Mouse (Mus musculus): ENCODE data around the gene Accsl. TPM values are rescaled to one million over a fixed set of nuclear protein-coding genes. Genes with fewer than 3 reads are reported as not detected.

The Accsl gene
- total and polyA plus RNA-seq, 2 experiments from 2014 or later, result 0.22 to 1.2 TPM

- H3K9ac ChIP-seq, result no peak overlapping the region
- H3K9me3 ChIP-seq (ENCODE audit: low read length), result no peaks in the 10 kb centered on the region
- ATAC-seq (no peak), DNase-seq (no peak)
- WGBS, result 76% methylated on average over 3 of the region's 3 CpGs
- H3K4me3 ChIP-seq (ENCODE audit: low read depth, low read length), result no peak overlapping the region
- no peak overlapping the region for H3K27ac ChIP-seq (ENCODE audit: low read depth, low read length)
- TF ChIP-seq CTCF (IDR thresholded peaks at IDR 0.05; ENCODE audit: low read depth), result no peak
- H3K4me1 ChIP-seq (ENCODE audit: insufficient read depth), result 0 out of 2 replicates have a peak, but pooled peaks cover 5% of the 10 kb centered on the region
- H3K4me2 ChIP-seq (ENCODE audit: low read depth), result no peak overlapping the region
- H3K27me3 ChIP-seq (ENCODE audit: insufficient read depth, low read length), result no peaks in the 10 kb centered on the region
- no peaks in the 10 kb centered on the region for H3K36me3 ChIP-seq (ENCODE audit: insufficient read depth)
These were observed 5.6 kb upstream of the Accsl start for GRCm38 (mm10) chr2:93874606-93875005.

DNA sequence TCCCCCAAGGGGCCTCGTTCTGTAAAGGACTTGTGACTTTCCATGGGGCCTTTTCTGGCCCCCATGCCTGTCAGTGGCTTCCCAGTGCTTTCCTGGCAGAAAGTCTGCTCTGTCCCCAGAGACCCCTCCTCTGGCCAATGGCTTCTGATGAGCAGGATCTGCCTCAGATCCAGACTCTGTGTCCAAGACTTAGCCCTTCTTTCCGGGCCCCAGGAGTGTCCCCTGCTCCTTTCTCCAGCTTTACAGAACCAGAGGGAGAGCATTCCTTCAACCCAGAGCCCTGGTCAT, 5.2 kb upstream of the Accsl start:
- DNase-seq (no peak), ATAC-seq (no peak)
- H3K4me1 ChIP-seq (ENCODE audit: insufficient read depth), result 0 out of 2 replicates have a peak, but pooled peaks cover 5% of the 10 kb centered on the region
- H3K27me3 ChIP-seq (ENCODE audit: insufficient read depth, low read length), result no peaks in the 10 kb centered on the region
- H3K4me2 ChIP-seq (ENCODE audit: low read depth), result no peak overlapping the region
- 24% methylated on average over 2 of the region's 2 CpGs for WGBS
- no peaks in the 10 kb centered on the region for H3K9me3 ChIP-seq (ENCODE audit: low read length)
- H3K9ac ChIP-seq, result no peak overlapping the region
- no peaks in the 10 kb centered on the region for H3K36me3 ChIP-seq (ENCODE audit: insufficient read depth)
- H3K27ac ChIP-seq (ENCODE audit: low read depth, low read length), result no peak overlapping the region
- TF ChIP-seq CTCF (IDR thresholded peaks at IDR 0.05; ENCODE audit: low read depth), result no peak
- H3K4me3 ChIP-seq (ENCODE audit: low read depth, low read length), result no peak overlapping the region

GRCm38 (mm10) chr2:93873449-93874226, 4.7 kb upstream of the Accsl start:
- TF ChIP-seq CTCF (IDR thresholded peaks at IDR 0.05; ENCODE audit: low read depth), result no peak
- Histone ChIP-seq H3K9me3 (ENCODE audit: low read length) (no peaks in the 10 kb centered on the region), H3K27me3 (ENCODE audit: insufficient read depth, low read length) (no peaks in the 10 kb centered on the region), H3K4me3 (ENCODE audit: low read depth, low read length) (no peak overlapping the region), H3K27ac (ENCODE audit: low read depth, low read length) (0 out of 2 replicates have a peak overlapping the region, but pooled peaks have one; percentile 21), H3K36me3 (ENCODE audit: insufficient read depth) (no peaks in the 10 kb centered on the region), H3K4me1 (ENCODE audit: insufficient read depth) (0 out of 2 replicates have a peak, but pooled peaks cover 5% of the 10 kb centered on the region), H3K9ac (no peak overlapping the region), H3K4me2 (ENCODE audit: low read depth) (no peak overlapping the region)
- 31% methylated on average over 12 of the region's 12 CpGs for WGBS
- DNase-seq (no peak), ATAC-seq (peak; percentile 32; the same call in 1 of the 2 replicates)

DNA sequence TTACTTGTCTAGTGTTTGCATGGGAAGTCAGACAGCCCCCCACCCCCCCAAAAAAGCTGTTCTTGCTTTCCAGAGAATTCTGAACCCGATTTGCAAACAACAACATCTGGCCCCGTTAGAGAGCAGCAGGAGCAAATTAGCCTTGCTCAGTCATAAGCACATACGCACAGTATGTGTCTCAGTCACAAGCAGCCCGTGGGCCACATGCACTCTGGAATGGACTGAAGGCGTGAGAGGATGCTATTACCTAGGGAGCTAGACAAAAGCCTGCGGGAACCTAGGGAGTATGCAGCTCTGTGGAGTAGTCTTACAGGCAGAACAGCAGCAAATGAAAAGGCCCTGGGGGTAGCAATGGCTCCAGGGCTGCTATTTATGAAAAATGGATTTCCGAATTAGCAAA, 3.3 kb upstream of the Accsl start:
- H3K4me1 ChIP-seq (ENCODE audit: insufficient read depth), result 0 out of 2 replicates have a peak, but pooled peaks cover 5% of the 10 kb centered on the region
- no peak for ATAC-seq
- H3K9me3 ChIP-seq (ENCODE audit: low read length), result no peaks in the 10 kb centered on the region
- H3K4me3 ChIP-seq (ENCODE audit: low read depth, low read length), result no peak overlapping the region
- H3K27me3 ChIP-seq (ENCODE audit: insufficient read depth, low read length), result no peaks in the 10 kb centered on the region
- no peak for TF ChIP-seq CTCF (IDR thresholded peaks at IDR 0.05; ENCODE audit: low read depth)
- no peak for DNase-seq
- no peaks in the 10 kb centered on the region for H3K36me3 ChIP-seq (ENCODE audit: insufficient read depth)
- no peak overlapping the region for H3K4me2 ChIP-seq (ENCODE audit: low read depth)
- no peak overlapping the region for H3K9ac ChIP-seq
- WGBS, result 48% methylated on average over 7 of the region's 7 CpGs
- no peak overlapping the region for H3K27ac ChIP-seq (ENCODE audit: low read depth, low read length)

GRCm38 (mm10) chr2:93871411-93871925, 2.5 kb upstream of the Accsl start:
- H3K9ac ChIP-seq, result no peak overlapping the region
- no peaks in the 10 kb centered on the region for H3K27me3 ChIP-seq (ENCODE audit: insufficient read depth, low read length)
- ATAC-seq, result no peak
- H3K36me3 ChIP-seq (ENCODE audit: insufficient read depth), result no peaks in the 10 kb centered on the region
- no peak for TF ChIP-seq CTCF (IDR thresholded peaks at IDR 0.05; ENCODE audit: low read depth)
- no peak overlapping the region for H3K4me3 ChIP-seq (ENCODE audit: low read depth, low read length)
- H3K27ac ChIP-seq (ENCODE audit: low read depth, low read length), result no peak overlapping the region
- no peak overlapping the region for H3K4me2 ChIP-seq (ENCODE audit: low read depth)
- H3K4me1 ChIP-seq (ENCODE audit: insufficient read depth), result 0 out of 2 replicates have a peak, but pooled peaks cover 5% of the 10 kb centered on the region
- no peak for DNase-seq
- no peaks in the 10 kb centered on the region for H3K9me3 ChIP-seq (ENCODE audit: low read length)
- 90% methylated on average over 4 of the region's 4 CpGs for WGBS

DNA sequence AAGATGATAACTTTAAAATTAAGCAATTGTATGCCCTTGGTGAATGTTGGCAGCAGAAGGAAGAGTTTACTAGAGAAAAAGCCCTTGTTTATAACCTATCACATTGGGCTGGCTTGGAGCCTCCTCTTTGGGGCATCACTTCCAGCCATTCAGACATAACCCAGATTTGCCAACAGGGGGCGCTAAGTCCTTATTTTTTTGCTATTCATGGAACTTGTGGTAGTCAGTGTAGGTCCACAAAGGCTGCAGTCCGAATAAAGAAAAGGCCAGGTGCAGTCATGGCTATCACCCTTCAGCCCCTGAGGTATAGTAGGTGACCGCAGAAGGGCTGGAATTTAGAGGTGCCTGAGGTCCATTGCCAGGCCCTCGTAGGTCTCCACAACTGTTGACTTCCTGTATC, 1.9 kb upstream of the Accsl start:
- Histone ChIP-seq H3K4me2 (ENCODE audit: low read depth) (no peak overlapping the region), H3K9me3 (ENCODE audit: low read length) (no peaks in the 10 kb centered on the region), H3K27me3 (ENCODE audit: insufficient read depth, low read length) (no peaks in the 10 kb centered on the region), H3K9ac (no peak overlapping the region), H3K4me3 (ENCODE audit: low read depth, low read length) (no peak overlapping the region), H3K36me3 (ENCODE audit: insufficient read depth) (no peaks in the 10 kb centered on the region), H3K27ac (ENCODE audit: low read depth, low read length) (no peak overlapping the region), H3K4me1 (ENCODE audit: insufficient read depth) (0 out of 2 replicates have a peak, but pooled peaks cover 5% of the 10 kb centered on the region)
- WGBS, result 33% methylated on average over 4 of the region's 4 CpGs
- peak; percentile 66; the same call in 1 of the 2 replicates for ATAC-seq
- TF ChIP-seq CTCF (IDR thresholded peaks at IDR 0.05; ENCODE audit: low read depth), result peak; percentile 68
- peak; percentile 88 for DNase-seq

- no peak overlapping the region for H3K9ac ChIP-seq
- 88% methylated on average over 11 of the region's 11 CpGs for WGBS
- no peak overlapping the region for H3K27ac ChIP-seq (ENCODE audit: low read depth, low read length)
- no peaks in the 10 kb centered on the region for H3K36me3 ChIP-seq (ENCODE audit: insufficient read depth)
- DNase-seq (no peak), ATAC-seq (no peak)
- TF ChIP-seq CTCF (IDR thresholded peaks at IDR 0.05; ENCODE audit: low read depth), result 0 out of 2 replicates have a peak, but pooled peaks have one; percentile 20
- no peaks in the 10 kb centered on the region for H3K27me3 ChIP-seq (ENCODE audit: insufficient read depth, low read length)
- H3K9me3 ChIP-seq (ENCODE audit: low read length), result no peaks in the 10 kb centered on the region
- H3K4me2 ChIP-seq (ENCODE audit: low read depth), result no peak overlapping the region
- no peak overlapping the region for H3K4me3 ChIP-seq (ENCODE audit: low read depth, low read length)
- H3K4me1 ChIP-seq (ENCODE audit: insufficient read depth), result no peaks in the 10 kb centered on the region
These were observed 391 bp downstream of the Accsl start for GRCm38 (mm10) chr2:93868566-93868965.

Measured in forebrain, postnatal 0 days (tissue).